Mouse (Mus musculus): ENCODE results near the gene Otub1. TPM values are rescaled to one million over a fixed set of nuclear protein-coding genes. Genes with fewer than 3 reads are reported as not detected.

Gene Otub1
- total RNA-seq, 2 experiments from 2014 or later, result 274 to 284 TPM

DNA sequence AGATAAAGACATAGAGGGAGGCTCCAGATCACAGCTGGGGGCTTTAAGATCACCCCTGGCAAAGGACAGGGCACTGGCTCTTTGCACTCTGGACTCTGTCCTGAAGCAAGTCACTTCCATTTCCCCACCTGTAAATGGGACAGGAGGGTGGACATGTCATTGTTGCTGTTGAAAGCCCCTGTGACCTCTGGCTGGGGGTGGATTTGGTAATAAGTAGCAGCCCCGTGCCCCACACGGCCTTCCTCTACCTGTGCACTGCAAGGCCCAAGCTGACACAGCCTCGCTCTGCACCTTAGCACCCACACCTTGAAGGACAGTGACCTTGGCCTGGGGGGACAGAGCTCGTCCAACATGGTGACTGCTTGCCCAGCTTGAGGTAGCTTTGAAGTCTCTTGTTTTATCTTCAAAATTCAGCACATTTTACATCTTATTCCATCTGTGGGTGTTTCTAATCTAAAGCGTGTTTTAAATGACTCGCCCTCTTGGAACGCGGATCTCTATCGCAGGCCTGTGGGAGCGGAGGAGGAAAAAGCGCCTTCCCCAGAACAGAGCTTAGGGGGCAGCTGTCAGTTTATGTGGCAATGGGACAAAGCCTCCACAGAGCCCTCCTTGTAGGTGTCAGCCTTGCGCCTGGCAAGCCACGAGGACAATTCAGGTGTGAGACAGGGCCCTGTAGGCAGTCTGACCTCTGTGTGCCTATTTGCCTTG lies 28.2 kb downstream of the Otub1 start:
- DNase-seq (ENCODE audit: low spot score in 2 of 2), result no peak

DNA sequence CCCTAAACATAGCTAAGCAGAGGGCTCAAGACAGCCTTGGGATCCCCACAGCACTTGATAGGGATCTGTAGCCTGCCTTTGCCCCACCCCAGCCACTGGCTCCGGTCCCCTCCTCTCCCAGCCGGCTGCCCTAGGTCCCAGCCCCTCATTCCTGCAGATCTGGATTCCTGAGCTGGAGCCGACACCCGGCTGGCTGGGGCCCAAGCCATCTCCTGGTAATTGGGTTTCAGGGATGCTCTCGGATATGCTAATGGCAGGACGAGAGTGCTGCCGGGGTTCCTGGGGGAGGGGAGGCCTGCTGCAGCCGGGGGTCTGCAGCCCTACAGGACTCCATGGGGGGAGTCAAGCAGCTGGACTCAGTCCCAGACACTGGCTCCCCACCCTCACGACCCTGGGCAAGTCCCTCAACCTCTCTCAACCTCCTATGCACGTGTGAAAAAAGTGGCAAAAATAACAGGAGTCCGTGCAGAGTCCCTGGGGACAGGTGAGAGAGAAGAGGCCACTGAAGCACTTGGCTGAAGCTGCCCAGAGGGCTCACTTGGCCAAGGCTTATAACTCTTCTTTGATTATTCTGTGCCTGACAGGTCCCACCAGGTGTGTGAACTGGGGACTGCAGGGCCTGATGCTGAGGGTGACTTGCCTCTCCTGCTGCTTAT lies 29.9 kb downstream of the Otub1 start:
- DNase-seq (ENCODE audit: low spot score in 2 of 2), result no peak

DNA sequence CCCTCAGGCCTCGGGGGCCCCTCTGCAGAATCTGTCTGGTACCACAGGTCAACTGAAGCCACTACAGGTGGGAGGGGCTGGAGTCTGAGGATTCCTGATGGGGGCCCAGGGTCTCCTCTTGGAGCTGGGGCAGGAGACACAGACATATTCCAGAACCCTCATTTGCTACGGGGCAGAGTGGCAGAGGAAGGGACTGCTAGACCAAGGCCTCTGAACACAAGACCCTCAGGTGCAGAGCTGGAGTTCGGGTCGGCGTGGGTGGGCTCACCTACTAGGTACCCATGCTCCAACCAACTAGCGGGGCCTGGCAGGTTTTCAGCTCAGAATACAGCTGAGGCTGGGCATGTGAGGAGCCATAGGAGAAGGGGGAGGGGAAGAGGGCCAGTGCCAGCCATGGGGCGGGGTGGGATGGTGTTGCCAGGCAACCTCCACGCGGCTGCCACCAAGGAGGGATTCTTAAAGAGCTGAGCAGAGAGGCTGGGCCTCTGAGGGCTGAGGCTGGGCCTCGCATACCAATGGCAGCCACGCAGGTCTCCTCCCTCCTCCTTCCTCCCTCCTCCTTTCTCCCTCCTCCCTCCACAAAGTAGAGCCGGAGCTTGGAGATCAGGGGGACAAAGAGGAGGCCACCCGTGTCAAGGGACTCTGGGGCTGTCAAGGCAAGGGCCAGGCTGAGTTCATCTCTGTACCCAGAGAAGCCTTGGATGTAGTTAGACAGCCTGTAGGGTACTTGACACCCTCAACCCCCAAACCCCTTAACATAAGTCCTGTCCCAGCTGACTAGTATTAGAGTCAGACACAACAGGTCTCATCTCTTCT lies 33.9 kb downstream of the Otub1 start:
- peak; percentile 49 to 69 for DNase-seq (ENCODE audit: low spot score in 2 of 2)

DNA sequence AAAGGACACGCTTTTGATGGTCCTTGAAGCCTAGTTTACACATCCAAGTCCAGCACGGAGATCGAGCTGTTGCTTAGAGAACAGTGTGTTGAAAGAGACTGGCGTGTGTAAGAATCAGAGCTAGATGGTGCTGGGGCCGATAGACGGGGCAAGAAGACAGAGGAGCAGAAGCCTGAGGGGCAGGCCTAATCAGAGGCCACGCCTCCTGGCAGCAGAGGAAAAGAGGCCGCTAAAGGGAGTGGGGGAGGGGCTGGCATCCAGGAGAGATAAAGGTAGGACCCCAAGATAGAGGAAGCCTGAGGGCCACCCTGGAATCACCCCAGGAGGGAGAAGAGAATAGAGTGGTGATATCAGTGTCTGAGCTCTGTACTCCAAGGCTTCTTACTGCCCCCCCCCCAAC lies 34.7 kb downstream of the Otub1 start:
- no peak for DNase-seq (ENCODE audit: low spot score in 2 of 2)

DNA sequence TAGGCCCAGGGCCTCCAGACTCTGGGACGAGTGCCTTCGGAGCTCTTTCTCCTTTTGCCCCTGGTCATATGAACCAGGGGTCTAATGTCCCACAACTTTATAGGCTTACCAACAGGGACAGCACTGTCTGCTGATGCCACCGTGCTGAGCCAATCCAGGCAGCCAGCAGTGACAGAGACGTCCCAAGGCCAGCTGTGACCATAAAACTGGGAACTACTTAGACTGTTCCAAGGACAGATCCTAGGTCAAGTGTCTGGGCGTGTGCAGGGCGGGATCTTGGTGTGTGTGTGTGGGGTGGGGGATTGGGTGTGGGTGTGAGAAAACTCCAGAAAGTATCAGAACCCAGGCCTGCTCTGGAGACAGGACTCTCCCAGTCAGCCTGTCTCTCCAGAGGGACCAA lies 35.2 kb downstream of the Otub1 start:
- no peak for DNase-seq (ENCODE audit: low spot score in 2 of 2)

DNA sequence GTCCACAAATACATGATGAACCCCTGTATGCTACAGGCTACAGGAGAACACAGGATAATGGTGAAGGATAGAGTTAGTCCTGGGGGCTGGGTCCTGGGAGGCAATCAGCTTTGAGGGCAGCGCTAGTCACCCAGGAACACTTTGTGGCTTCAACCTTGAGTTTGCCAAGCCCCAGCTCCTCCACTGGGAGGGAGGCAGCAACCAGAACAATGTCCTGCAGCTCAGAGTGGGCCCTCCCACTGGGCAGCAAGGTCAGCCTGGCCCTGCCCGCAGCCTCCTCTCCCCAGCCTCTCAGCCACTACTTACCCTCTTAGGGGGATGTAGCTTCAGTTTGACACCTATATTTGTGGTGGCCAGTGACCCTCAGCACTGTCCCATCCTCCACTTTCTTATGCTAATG lies 37.7 kb downstream of the Otub1 start:
- DNase-seq (ENCODE audit: low spot score in 2 of 2), result no peak

DNA sequence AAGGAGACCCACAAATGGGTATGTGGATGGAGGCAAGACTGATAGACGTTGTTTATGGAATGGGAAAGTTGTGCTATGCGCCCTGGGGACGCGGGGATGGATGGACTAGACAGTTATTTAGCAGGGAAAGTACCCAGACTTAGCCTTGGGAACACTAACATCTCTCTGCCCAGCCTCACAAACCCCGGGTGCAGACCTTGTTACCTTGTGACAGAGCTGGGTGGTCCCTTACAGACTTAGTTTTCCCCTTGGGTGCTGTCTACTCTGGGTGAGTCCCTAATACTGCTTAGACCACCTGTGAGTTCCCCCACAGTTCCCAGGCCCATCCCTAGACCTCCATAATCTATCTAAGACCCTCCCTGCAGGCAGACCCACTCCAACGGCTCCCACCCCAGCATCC lies 39.3 kb downstream of the Otub1 start:
- DNase-seq (ENCODE audit: low spot score in 2 of 2), result no peak

DNA sequence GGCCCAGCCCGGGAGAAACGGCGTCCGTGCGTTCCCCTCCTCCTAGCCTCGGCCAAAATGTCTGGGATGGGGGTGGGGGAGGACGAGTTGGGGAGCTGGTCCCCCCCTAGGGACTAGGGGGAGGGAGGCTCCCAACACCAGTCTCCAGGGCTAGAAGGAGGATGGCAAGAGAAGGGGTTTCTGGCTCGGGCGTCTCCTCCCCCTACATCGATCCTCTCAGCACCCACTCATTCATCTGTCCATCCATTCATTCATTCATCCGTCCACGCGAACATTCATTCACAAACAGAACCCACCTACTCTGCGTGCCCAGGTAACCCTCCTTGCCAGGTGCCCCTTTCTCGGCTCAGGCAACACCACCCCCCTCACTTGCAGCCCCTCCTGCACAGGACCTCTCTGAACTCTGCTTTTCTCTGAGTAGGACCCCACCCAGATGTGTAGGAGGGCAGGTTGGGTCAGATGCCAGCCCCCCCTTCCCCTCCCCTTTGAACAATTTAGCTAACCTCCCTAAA lies 39.9 kb downstream of the Otub1 start:
- DNase-seq (ENCODE audit: low spot score in 2 of 2), result no peak

DNA sequence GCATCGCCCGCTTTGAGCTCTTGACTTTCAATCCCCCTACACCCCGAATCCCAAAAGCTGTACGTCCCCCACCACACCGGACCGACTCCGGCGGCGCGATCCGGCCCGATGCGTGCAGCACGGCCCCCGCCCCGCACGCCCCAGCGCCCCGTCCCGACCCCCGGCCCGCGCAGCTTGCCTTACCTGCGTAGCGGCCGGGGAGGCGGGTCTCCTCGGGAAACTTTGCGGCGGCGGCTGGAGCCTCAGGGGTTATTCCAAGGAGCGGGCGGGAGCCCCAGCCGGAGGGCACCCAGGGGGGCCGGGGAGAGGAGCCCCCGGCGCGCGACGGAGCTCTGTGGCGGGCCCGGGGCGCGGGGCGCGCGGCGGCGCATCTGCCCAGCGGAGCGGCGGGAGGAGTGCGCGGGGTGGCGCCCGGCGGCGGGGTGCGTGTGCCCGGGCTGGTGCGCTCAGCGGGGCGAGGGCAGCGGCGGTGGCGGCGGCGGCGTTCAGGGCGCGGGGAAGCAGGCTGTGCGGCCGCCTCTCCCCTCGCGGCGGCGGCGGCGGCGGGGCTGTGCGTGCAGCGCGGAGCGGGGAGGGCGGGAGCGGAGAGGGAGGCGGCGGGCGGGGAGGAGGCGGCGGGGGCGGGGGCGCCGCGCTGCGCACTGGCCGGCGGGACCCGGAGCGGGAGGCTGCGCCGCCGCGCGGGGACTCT lies 40.5 kb downstream of the Otub1 start:
- DNase-seq (ENCODE audit: low spot score in 2 of 2), result peak; percentile 39 to 43

DNA sequence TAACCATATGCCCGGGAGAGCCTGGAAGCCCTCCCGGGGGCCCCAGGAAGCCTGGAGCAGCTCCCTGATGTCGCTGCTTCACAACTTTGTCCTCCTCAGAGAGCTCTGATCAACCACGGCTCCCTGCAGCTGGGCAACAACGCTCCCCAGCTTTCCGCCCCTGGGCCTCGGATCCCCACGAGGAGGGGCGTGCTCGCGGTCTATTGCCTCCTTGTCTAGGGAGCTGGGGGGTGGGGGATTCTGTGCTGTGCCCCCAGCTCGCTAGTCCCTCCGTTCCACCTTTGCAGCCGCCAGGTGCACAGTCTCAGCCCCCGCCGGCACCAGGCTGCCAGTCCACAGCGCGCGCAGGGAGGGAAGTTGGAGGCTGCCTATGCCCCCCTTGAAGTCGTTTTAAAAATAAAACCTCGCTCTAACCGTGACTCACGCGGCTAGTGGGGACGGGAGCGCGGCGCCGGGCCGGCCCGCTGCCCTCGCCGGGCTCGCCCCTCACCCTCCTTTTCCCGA lies 41.2 kb downstream of the Otub1 start:
- DNase-seq (ENCODE audit: low spot score in 2 of 2), result peak; percentile 51 to 59

DNA sequence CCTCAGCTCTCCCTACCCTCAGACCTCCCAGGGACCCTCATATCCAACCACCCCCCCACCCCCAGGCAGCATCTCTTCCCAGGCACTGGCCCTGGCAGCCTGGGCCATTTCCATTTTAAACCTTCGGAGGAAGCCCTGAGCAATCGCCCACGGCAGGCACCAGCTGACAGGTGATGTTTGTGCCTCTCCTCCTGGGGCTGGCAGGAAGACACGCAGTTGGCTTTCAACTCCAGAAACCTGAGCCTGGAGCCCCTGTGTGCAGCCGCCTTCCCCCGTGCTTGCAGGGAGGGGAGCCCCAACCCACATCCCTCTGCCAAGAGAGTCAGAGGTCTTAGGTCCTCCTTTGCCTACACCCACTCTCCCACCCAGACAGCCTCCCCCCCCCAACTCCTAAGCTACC lies 41.9 kb downstream of the Otub1 start:
- DNase-seq (ENCODE audit: low spot score in 2 of 2), result peak; percentile 54 to 64

DNA sequence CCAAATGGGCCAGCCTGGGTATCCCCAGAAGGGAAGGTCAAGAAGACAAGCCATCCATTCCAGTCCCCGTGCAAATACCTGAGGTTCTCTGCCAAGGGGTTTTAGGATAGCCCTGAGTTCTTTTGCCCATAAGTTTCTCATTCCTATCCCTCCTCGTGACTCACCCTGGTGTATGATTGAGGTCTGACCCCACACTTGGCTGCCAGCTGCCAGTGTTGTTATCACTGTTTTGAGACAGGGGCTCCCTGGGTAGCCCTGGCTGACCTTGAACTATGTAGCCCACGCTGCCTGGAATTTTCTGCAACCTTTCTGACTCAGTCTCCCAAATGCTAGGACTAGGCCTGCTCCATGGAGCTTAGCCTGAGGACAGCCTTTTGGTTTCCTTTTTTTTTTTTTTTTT lies 45.1 kb downstream of the Otub1 start:
- no peak for DNase-seq (ENCODE audit: low spot score in 2 of 2)

DNA sequence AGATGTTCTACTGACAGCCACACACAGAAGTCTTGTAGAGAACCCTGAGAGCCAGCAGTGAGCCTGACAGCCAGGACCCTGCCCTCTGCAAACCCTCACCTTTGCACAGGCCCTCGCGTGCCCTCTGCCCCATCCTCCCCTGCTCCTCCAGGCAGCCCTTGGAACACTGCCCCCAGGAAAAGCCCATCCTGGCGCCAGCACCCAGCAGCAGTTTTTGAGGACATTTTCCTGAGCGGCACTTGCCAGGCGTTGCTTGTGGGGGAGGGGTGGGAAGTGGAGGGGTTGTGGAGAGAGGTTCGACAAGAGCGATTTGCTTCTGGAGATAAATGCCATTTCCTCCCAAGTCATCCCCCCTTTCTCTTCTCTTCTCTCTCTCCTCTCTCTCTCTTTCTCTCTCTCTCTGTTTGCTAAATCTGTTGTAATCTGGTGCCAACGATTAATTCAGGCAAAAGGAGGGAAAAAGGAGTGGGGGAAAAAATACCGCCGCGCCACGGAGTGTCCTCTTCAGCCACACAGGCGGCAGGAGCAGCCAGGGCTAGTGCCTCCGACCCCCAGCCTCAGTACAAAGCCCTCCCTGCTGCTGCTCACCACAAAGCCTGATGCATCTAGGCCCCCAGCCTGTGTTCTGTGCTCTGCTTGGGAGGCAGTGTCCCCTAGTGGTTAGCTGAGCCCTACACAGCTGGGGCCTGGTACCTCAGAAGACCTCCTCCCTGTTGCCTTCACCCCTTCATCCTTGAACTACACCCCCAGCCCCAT lies 45.8 kb downstream of the Otub1 start:
- DNase-seq (ENCODE audit: low spot score in 2 of 2), result peak in 1 of 2 experiments; percentile 51

DNA sequence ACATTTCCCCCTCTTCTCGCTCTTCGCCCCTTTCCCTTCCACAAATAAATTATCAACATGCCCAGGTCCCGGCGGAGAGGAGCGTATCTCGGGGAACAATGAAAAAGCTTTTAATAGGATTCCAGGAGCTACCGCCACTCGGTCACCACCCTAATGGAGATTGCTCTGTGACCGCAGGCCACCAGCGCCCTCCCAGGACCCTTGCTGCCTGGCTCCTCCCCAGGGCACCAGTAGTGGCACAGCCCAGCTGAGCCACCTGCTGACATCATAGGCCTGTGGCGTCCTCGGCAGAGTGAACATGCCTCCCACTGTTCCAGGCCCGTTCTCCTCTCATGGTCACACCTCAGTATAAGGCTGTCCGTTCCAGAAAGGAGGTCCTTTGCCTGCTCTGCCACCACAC lies 48.4 kb downstream of the Otub1 start:
- no peak for DNase-seq (ENCODE audit: low spot score in 2 of 2)

DNA sequence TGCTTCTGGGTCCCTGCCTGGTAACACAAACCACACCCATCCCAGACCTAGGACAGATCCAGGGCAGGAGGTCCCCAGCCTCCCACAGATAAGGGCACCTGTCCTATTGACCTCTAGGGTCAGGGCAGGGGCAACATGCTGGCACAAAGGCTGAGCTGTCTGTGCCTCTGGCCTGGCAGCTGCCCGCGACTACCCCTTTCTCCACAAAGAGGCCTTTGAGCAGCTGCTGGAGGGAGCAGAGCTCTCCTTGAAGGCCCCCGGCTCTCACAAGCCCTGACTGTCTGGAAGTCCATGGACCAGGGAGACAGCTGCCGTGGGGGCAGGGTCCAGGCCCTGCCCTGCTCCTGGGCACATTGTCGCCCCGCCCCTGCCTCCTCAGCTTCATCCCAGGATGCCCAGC lies 50.9 kb downstream of the Otub1 start:
- no peak for DNase-seq (ENCODE audit: low spot score in 2 of 2)

DNA sequence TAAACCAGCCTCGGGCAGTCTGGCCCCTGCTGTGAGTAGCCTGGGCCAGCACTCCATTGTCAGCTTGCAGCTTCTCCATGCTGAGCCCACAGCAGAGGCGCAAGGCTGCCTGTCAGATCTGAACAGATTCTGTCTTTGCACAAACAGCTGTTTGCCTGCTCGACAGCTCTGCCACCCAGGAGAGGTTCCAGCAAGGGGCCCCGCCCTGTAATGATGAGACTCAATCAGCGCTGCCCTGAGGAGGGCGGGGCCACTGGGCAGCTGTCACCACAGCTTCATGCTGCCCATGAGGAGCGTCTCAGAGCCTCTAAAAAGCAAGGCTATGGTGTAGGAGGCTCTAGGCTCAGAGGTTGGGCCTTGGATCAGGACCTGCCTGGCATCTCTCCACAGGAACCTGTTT lies 52.9 kb downstream of the Otub1 start:
- DNase-seq (ENCODE audit: low spot score in 2 of 2), result no peak

DNA sequence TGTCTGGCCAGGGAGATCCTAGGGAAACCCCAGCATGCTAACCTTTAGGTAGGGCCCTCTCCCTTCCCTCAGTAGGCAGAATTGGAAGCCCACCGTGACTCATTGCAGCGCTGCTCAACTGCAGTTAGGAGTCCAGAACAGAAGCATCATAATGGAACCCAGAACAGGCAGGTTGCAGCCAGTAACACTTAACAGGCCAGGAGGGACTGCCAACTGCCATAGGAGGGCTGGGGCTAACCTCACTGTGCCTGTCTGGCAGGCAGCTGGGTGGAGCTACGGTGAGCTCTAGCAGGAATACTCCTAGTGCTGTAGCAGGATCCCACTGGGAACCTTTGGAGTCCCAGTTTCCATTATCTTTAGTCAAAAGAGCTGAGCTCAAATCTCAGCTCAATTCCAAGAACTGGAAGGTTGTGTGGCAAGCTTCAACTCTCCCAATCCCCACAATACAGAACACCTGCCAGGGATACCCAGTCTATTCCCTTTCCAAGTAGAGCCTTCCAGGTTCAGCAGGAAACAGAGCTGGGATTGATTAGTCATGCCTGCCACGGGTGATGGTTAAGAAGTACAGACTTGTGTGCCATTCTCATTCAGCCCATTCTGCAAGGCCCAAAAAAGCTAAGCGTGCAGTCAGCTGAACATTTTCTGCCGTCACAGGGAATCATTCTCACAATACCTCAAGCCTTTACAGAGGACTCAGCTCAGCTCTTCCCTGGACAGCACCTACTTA lies 54.0 kb downstream of the Otub1 start:
- no peak for DNase-seq (ENCODE audit: low spot score in 2 of 2)

DNA sequence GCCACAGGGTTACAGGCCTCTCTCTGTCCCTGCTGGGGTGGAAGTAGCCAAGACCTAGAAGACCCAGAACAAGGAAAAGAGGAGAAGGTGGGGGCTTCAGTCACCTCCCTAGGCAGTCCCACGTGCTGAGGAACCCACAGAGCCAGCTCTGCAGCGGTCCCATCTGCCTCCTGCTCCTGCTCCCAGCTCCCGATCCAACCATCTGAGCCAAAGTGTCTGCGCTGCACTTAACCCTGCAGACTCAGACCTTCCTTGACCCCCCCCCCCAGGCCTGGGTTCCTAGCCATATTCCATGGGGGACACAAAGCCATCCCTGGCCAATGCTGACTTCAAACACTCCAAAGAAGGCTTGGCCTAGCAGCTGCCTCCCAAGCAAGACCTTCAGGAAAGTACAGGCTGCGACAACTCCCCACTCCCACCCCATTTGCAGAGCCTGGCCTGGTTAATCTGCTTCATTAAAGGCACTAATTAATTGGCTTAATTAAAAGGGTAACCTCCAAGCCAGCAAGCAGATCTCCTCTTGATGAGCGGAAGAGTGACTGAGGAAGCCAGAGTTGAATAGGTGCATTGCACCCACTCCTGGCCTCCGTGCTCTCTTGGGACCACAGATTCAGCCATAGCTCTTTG lies 54.7 kb downstream of the Otub1 start:
- DNase-seq (ENCODE audit: low spot score in 2 of 2), result no peak

DNA sequence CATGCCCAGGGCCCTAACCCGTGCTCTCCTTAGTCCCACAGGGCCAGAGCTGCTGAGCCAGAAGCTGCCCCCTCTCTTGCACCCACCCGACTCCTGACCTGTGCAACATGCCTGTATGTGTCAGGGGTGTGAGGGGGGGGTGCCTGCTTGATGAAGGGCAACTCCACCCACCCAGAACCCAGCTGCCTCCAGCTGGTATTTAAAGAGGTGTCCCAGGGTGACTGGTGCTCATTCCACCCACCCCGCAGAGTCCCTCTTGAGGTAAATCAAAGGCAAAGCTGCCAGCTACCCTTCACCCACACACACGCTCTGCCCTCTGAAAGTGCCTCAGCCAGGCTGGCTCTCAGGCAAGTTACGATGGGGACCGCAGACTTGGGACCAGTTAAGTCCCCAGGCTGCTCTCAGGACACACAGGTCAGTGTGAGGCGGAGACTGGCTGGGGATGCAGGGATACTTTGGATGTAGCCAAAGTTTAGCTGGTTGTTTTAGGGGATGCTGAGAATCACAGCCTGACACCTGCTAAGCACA lies 56.9 kb downstream of the Otub1 start:
- DNase-seq (ENCODE audit: low spot score in 2 of 2), result no peak

Measured in left cerebral cortex, adult 18-20 months (tissue).